Mouse (Mus musculus) small intestine, adult 10 weeks (tissue): ENCODE results near the gene Apoa5. TPM values are rescaled to one million over a fixed set of nuclear protein-coding genes. Genes with fewer than 3 reads are reported as not detected.

Source experiments
- polyA plus RNA-seq: library from polyadenylated mRNA; stranded (reverse); fragments of 350-450 nt; fragmentation: Illumina TruSeq; extraction: RNeasy Lipid Tissue Mini Kit (QIAGEN cat#74804); gene quantifications from one replicate; pipeline ENCODE4 v1.2.3, GENCODE M21; 2014; ENCODE audit warnings: low replicate concordance

Apoa5 gene
- polyA plus RNA-seq = not detected

DNA sequence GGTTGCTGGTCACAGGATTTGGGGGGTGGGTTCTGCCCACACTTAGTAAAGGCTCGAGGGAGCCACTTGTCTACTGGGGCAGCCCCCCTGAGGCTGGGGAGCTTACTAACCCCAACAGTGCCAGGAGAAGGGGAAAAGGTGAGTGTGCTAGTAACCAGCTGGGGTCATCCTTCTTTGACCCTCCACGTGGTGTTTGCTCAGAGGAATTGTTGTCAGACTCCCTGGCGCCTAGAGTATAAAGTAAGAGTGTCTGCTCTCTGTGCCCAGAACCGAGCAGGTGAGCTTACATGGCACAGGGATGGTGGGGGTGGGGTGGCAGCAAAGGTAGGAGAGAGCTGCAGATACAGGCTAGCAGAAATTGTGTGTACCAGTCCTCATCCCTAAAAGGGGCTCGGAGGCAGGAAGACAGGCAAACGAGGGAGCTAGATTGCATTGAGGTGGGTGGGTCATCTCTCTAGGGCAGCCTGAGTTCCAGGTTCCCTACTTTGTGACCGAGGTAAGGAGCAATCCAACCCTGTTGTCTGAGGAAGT lies at the start of gene Apoa5:
Gene Apoa5, plus strand, starts transcription at position 291 of the 531 bp plus-strand sequence.

DNA sequence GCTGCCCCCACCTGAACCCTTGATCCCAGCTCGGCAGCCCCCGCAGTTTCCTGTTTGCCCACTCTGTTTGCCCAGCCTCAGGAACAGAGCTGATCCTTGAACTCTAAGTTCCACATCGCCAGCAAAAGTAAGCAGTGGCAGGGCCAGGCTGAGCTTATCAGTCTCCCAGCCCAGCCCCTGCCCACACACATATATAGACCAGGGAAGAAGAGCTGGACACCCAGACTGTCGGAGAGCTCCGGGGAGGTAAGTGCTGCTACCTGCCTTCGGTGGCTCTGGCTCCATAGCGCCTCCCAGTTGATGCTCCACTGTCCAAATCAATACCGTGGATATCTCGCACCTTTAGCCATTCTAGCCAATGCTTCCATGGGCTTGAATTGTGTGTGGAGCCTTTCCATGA lies 39.9 kb upstream of the Apoa5 start, which contains the start of gene Apoa1:
Gene Apoa1, plus strand, starts transcription at position 90 of the 400 bp plus-strand sequence.

DNA sequence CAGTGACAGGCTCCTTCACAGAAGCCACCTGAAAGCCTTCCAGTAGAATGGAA lies 33.0 kb upstream of the Apoa5 start, which contains the start of gene Apoc3:
Gene Apoc3, minus strand, starts transcription at position 41 of the 53 bp plus-strand sequence.

DNA sequence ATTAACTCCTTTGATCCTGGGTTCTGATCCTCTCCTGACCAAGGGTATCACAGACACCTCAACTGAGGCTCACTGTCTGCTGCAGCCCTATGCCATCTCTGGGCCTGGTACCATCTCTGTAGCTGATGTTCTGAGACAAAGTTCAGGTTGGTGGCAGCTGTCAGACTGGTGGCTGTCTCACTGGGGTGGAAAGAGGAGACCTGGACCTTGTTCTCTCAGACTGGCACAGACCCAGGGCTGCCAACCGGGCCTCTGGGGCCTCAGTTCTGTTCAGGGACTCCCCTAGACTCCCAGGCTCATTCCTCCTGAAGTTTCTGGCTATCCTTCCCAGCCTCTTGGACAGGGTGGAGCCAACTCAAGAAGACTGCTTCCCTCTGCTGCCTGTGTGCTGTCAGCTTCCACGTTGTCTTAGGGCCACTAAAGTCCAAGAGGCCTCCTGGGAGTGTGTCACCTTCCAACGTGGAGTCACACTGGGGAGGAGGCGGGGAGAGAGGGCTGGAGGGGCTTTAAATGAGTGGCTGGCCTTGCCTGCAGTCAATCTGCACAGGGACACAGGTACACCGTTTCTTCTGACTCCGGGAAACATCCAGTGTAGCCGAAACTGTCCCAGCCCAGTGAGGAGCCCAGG lies 27.8 kb upstream of the Apoa5 start, which contains the start of gene Apoa4:
Gene Apoa4, plus strand, starts transcription at position 171 of the 628 bp plus-strand sequence.

DNA sequence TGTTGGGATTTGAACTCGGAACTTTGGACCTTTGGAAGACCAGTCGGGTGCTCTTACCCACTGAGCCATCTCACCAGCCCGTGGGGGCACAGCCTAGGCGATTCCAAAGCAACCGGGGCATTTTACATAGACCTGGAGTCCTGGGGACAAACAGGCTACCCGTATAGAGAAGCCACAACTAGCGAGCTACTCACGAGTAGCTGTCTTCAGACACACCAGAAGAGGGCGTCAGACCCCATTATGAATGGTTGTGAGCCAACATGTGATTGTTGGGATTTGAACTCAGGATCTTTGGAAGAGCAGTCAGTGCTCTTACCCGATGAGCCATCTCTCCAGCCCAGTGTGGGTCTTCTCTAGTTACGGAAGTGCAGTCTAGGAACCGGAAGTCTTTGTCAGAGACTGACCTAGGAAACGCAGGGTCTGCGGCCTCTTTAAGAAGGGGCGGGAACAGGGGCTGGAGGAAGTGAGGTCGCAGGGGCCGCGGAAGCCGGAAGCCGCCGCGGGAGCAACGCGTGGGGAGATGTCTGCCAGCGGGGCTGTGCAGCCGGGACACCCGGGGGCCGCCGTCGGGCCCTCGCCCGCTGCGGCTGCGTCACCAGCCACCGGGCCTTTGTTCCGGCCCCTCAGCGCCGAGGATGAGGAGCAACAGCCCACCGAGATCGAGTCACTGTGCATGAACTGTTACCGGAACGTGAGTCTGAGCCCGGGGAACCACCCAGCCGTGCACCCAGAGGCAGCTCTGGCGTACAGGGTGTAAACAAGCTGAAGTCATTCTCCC lies 4.4 kb downstream of the Apoa5 start, which contains the start of gene Zpr1:
Gene Zpr1, plus strand, starts transcription at position 388 of the 778 bp plus-strand sequence.

DNA sequence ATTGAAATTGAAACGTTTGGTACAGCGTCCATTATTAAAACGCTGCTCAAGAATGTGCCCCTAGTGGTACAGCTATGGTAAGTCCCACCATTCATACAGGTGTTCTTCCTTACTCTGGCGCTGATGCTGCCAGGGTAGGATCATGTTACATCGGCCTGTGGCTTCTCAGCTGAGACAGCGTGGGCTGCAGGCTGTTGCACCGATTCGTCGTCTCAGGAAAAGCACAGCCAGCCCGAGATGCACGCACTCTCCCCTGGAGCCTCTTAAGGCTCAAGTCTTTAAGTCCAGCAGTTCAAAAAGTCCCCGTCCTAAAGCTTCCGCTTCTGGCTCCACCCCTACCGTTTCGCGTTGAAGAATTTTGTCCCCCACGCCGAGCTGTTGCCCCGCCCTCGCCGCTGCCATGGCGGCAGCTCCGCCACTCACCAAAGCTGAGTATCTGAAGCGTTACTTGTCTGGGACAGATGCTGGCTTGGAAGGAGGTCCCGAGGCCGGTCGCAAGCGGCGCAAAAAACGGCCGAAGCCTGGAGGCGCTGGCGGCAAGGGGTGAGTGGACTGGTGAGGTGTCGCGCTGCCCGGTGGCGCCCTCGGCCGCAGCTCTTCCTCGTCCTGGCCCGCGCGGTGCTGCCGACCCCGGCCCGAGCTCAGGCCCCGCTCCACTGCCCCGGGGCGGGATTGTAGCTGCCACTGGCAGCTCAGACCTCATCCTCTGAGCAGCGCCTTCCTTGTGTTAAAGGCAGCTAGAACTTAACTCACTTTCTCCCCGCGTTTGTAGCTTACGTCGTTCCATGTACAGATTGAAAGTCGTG lies 14.4 kb downstream of the Apoa5 start, which contains the start of gene Bud13:
Gene Bud13, plus strand, starts transcription at position 378 of the 806 bp plus-strand sequence.

DNA sequence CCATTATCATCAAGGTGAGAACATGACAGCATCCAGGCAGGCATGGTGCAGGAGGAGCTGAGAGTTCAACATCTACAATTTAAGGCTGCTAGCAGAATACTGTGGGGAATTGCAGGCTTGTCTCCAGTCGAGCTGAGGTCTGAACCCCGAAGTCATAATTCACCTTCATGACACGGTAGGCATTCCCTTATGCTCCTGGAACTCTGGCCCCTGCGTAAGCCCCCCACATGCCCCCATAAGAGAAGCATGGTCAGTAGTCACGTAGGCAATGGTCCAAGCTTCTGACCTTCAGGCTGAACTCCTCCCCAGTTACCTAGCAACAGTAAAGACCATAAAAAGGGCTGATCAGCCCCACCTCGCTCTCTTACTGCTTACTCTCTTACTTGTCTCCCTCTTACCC lies 51.5 kb downstream of the Apoa5 start, which contains the start of gene 4931429L15Rik:
Gene 4931429L15Rik, minus strand, starts transcription at position 101 of the 400 bp plus-strand sequence.

Other genes starting within 250 kb of the Apoa5 start
- gene Apoa1, start 40.1 kb upstream of the Apoa5 start, polyA plus RNA-seq = 251 TPM
- gene Apoc3, start 33.0 kb upstream of the Apoa5 start, polyA plus RNA-seq = 30.0 TPM
- 82.5 TPM for gene Apoa4, start 27.9 kb upstream of the Apoa5 start, polyA plus RNA-seq
- 4.5 TPM for gene Zpr1, start 4.4 kb downstream of the Apoa5 start, polyA plus RNA-seq
- 2.5 TPM for gene Bud13, start 14.4 kb downstream of the Apoa5 start, polyA plus RNA-seq
- not detected for gene 4931429L15Rik, start 51.4 kb downstream of the Apoa5 start, polyA plus RNA-seq